Mouse (Mus musculus): ENCODE measurements around the gene Rbfox1. TPM values are rescaled to one million over a fixed set of nuclear protein-coding genes. Genes with fewer than 3 reads are reported as not detected.

Gene Rbfox1
- polyA plus RNA-seq, 1 experiment = 0.22 TPM

GRCm38 (mm10) chr16:6012853-6013252, 127.7 kb downstream of the Rbfox1 start:
- Histone ChIP-seq H3K79me2 (ENCODE audit: control insufficient read depth, insufficient read depth) (no peaks in the 10 kb centered on the region), H3K27me3 (ENCODE audit: control insufficient read depth, insufficient read depth, insufficient read length) (no peaks in the 10 kb centered on the region), H3K79me3 (ENCODE audit: low read depth) (no peaks in the 10 kb centered on the region), H3K36me3 (ENCODE audit: control insufficient read depth, insufficient read depth) (no peaks in the 10 kb centered on the region), H3K4me3 (ENCODE audit: insufficient read depth, poor library complexity, severe bottlenecking) (no peak overlapping the region), H3ac (ENCODE audit: control insufficient read depth, insufficient read length, low read depth) (no peak overlapping the region)
- TF ChIP-seq MYOD1 (IDR thresholded peaks at IDR 0.05; ENCODE audit: control insufficient read depth, insufficient read length, low read depth) (no peak), CEBPB (IDR thresholded peaks at IDR 0.05; ENCODE audit: low read depth) (no peak), USF1 (IDR thresholded peaks at IDR 0.05; ENCODE audit: low read depth) (no peak), MYOG (IDR thresholded peaks at IDR 0.05; ENCODE audit: control insufficient read depth, extremely low read depth, insufficient read length) (no peak), FOSL1 (IDR thresholded peaks at IDR 0.05; ENCODE audit: insufficient read depth, low read length, poor library complexity, severe bottlenecking) (no peak), CTCF (IDR thresholded peaks at IDR 0.05; ENCODE audit: control insufficient read depth, insufficient read depth, insufficient read length) (no peak), MAX (IDR thresholded peaks at IDR 0.05) (no peak)

GRCm38 (mm10) chr16:6018639-6019038, 133.5 kb downstream of the Rbfox1 start:
- no peaks in the 10 kb centered on the region for H3K27me3 ChIP-seq (ENCODE audit: control insufficient read depth, insufficient read depth, insufficient read length)
- H3K4me3 ChIP-seq (ENCODE audit: insufficient read depth, poor library complexity, severe bottlenecking) = no peak overlapping the region
- no peaks in the 10 kb centered on the region for H3K79me2 ChIP-seq (ENCODE audit: control insufficient read depth, insufficient read depth)
- H3K36me3 ChIP-seq (ENCODE audit: control insufficient read depth, insufficient read depth) = no peaks in the 10 kb centered on the region
- no peaks in the 10 kb centered on the region for H3K79me3 ChIP-seq (ENCODE audit: low read depth)
- no peak for TF ChIP-seq MYOG (IDR thresholded peaks at IDR 0.05; ENCODE audit: control insufficient read depth, extremely low read depth, insufficient read length)
- TF ChIP-seq CTCF (IDR thresholded peaks at IDR 0.05; ENCODE audit: control insufficient read depth, insufficient read depth, insufficient read length) = no peak
- TF ChIP-seq CEBPB (IDR thresholded peaks at IDR 0.05; ENCODE audit: low read depth) = no peak
- TF ChIP-seq USF1 (IDR thresholded peaks at IDR 0.05; ENCODE audit: low read depth) = no peak
- TF ChIP-seq MAX (IDR thresholded peaks at IDR 0.05) = no peak
- no peak for TF ChIP-seq MYOD1 (IDR thresholded peaks at IDR 0.05; ENCODE audit: control insufficient read depth, insufficient read length, low read depth)
- no peak for TF ChIP-seq FOSL1 (IDR thresholded peaks at IDR 0.05; ENCODE audit: insufficient read depth, low read length, poor library complexity, severe bottlenecking)
- no peak overlapping the region for H3ac ChIP-seq (ENCODE audit: control insufficient read depth, insufficient read length, low read depth)

DNA sequence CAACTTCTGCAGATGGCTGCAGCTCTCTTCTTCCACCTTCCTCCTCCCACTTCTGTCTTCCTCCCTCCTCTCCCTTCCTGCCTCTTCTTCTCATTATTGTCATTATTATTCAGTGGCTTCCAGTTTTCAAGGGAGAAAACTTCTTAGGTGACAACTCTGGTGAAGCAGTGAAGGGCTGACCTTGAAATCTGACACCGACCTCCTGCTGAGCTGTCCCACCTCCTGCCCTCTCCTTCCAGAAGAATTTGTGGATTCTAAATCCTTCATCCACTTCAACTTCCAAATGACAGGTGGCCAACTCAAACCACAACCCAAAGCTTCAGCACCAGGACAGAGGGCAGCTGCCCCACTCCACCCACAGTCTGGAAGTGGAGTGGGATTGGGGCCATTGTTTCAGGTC, 134.2 kb downstream of the Rbfox1 start:
- no peak for TF ChIP-seq MYOG (IDR thresholded peaks at IDR 0.05; ENCODE audit: control insufficient read depth, extremely low read depth, insufficient read length)
- no peak for TF ChIP-seq FOSL1 (IDR thresholded peaks at IDR 0.05; ENCODE audit: insufficient read depth, low read length, poor library complexity, severe bottlenecking)
- TF ChIP-seq CEBPB (IDR thresholded peaks at IDR 0.05; ENCODE audit: low read depth) = no peak
- no peak for TF ChIP-seq MYOD1 (IDR thresholded peaks at IDR 0.05; ENCODE audit: control insufficient read depth, insufficient read length, low read depth)
- TF ChIP-seq USF1 (IDR thresholded peaks at IDR 0.05; ENCODE audit: low read depth) = no peak
- TF ChIP-seq CTCF (IDR thresholded peaks at IDR 0.05; ENCODE audit: control insufficient read depth, insufficient read depth, insufficient read length) = no peak
- TF ChIP-seq MAX (IDR thresholded peaks at IDR 0.05) = no peak
- Histone ChIP-seq H3K79me3 (ENCODE audit: low read depth) (no peaks in the 10 kb centered on the region), H3K36me3 (ENCODE audit: control insufficient read depth, insufficient read depth) (no peaks in the 10 kb centered on the region), H3ac (ENCODE audit: control insufficient read depth, insufficient read length, low read depth) (no peak overlapping the region), H3K27me3 (ENCODE audit: control insufficient read depth, insufficient read depth, insufficient read length) (no peaks in the 10 kb centered on the region), H3K4me3 (ENCODE audit: insufficient read depth, poor library complexity, severe bottlenecking) (no peak overlapping the region), H3K79me2 (ENCODE audit: control insufficient read depth, insufficient read depth) (no peaks in the 10 kb centered on the region)

DNA sequence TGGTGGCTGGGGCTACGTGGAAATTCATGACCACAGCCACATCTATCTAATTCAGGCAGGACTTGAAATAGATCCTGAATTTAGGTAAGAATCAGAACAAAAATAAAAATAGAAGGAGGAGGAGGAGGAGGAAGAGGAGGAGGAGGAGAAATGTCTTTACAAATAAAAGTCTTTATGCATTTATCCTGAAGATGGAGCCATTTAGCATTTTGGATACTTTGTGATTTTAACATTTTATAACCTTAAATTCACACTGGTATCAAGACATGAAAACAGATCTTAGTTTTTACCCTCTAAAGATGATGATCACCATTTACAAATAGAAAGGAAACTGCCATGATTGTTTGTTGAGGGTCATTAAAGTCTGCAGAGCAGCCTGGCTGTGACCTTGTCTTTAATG, 146.1 kb downstream of the Rbfox1 start:
- no peaks in the 10 kb centered on the region for H3K79me3 ChIP-seq (ENCODE audit: low read depth)
- no peak overlapping the region for H3ac ChIP-seq (ENCODE audit: control insufficient read depth, insufficient read length, low read depth)
- TF ChIP-seq CEBPB (IDR thresholded peaks at IDR 0.05; ENCODE audit: low read depth) = no peak
- no peak for TF ChIP-seq MYOD1 (IDR thresholded peaks at IDR 0.05; ENCODE audit: control insufficient read depth, insufficient read length, low read depth)
- no peak for TF ChIP-seq USF1 (IDR thresholded peaks at IDR 0.05; ENCODE audit: low read depth)
- no peak for TF ChIP-seq MAX (IDR thresholded peaks at IDR 0.05)
- TF ChIP-seq CTCF (IDR thresholded peaks at IDR 0.05; ENCODE audit: control insufficient read depth, insufficient read depth, insufficient read length) = no peak
- TF ChIP-seq FOSL1 (IDR thresholded peaks at IDR 0.05; ENCODE audit: insufficient read depth, low read length, poor library complexity, severe bottlenecking) = no peak
- TF ChIP-seq MYOG (IDR thresholded peaks at IDR 0.05; ENCODE audit: control insufficient read depth, extremely low read depth, insufficient read length) = no peak
- no peaks in the 10 kb centered on the region for H3K36me3 ChIP-seq (ENCODE audit: control insufficient read depth, insufficient read depth)
- no peaks in the 10 kb centered on the region for H3K79me2 ChIP-seq (ENCODE audit: control insufficient read depth, insufficient read depth)
- no peaks in the 10 kb centered on the region for H3K27me3 ChIP-seq (ENCODE audit: control insufficient read depth, insufficient read depth, insufficient read length)
- H3K4me3 ChIP-seq (ENCODE audit: insufficient read depth, poor library complexity, severe bottlenecking) = no peak overlapping the region

- no peaks in the 10 kb centered on the region for H3K79me3 ChIP-seq (ENCODE audit: low read depth)
- no peaks in the 10 kb centered on the region for H3K36me3 ChIP-seq (ENCODE audit: control insufficient read depth, insufficient read depth)
- H3K4me3 ChIP-seq (ENCODE audit: insufficient read depth, poor library complexity, severe bottlenecking) = no peak overlapping the region
- TF ChIP-seq CEBPB (IDR thresholded peaks at IDR 0.05; ENCODE audit: low read depth) (no peak), USF1 (IDR thresholded peaks at IDR 0.05; ENCODE audit: low read depth) (no peak), MYOD1 (IDR thresholded peaks at IDR 0.05; ENCODE audit: control insufficient read depth, insufficient read length, low read depth) (no peak), MYOG (IDR thresholded peaks at IDR 0.05; ENCODE audit: control insufficient read depth, extremely low read depth, insufficient read length) (no peak), FOSL1 (IDR thresholded peaks at IDR 0.05; ENCODE audit: insufficient read depth, low read length, poor library complexity, severe bottlenecking) (no peak), CTCF (IDR thresholded peaks at IDR 0.05; ENCODE audit: control insufficient read depth, insufficient read depth, insufficient read length) (no peak), MAX (IDR thresholded peaks at IDR 0.05) (no peak)
- H3K79me2 ChIP-seq (ENCODE audit: control insufficient read depth, insufficient read depth) = no peaks in the 10 kb centered on the region
- no peaks in the 10 kb centered on the region for H3K27me3 ChIP-seq (ENCODE audit: control insufficient read depth, insufficient read depth, insufficient read length)
- no peak overlapping the region for H3ac ChIP-seq (ENCODE audit: control insufficient read depth, insufficient read length, low read depth)
Measured at GRCm38 (mm10) chr16:6032563-6032962, 147.4 kb downstream of the Rbfox1 start.

GRCm38 (mm10) chr16:6034876-6035275, 149.7 kb downstream of the Rbfox1 start:
- TF ChIP-seq FOSL1 (IDR thresholded peaks at IDR 0.05; ENCODE audit: insufficient read depth, low read length, poor library complexity, severe bottlenecking) (no peak), MYOG (IDR thresholded peaks at IDR 0.05; ENCODE audit: control insufficient read depth, extremely low read depth, insufficient read length) (no peak), USF1 (IDR thresholded peaks at IDR 0.05; ENCODE audit: low read depth) (no peak), CEBPB (IDR thresholded peaks at IDR 0.05; ENCODE audit: low read depth) (no peak)
- H3K79me2 ChIP-seq (ENCODE audit: control insufficient read depth, insufficient read depth) = no peaks in the 10 kb centered on the region
- H3K36me3 ChIP-seq (ENCODE audit: control insufficient read depth, insufficient read depth) = no peaks in the 10 kb centered on the region
- no peaks in the 10 kb centered on the region for H3K79me3 ChIP-seq (ENCODE audit: low read depth)
- H3K27me3 ChIP-seq (ENCODE audit: control insufficient read depth, insufficient read depth, insufficient read length) = no peaks in the 10 kb centered on the region
- no peak overlapping the region for H3K4me3 ChIP-seq (ENCODE audit: insufficient read depth, poor library complexity, severe bottlenecking)
- H3ac ChIP-seq (ENCODE audit: control insufficient read depth, insufficient read length, low read depth) = no peak overlapping the region

Data from C2C12 (cell line).